Mouse (Mus musculus): ENCODE measurements around the gene Gm10722. TPM values are rescaled to one million over a fixed set of nuclear protein-coding genes. Genes with fewer than 3 reads are reported as not detected.
"Not testable (repeated sequence)": the region's sequence is repeated elsewhere in the genome, so short reads cannot be mapped to it uniquely, and the experiment has no call there.

Gene Gm10722
- polyA plus RNA-seq, 1 experiment from 2014 or later: not detected

DNA sequence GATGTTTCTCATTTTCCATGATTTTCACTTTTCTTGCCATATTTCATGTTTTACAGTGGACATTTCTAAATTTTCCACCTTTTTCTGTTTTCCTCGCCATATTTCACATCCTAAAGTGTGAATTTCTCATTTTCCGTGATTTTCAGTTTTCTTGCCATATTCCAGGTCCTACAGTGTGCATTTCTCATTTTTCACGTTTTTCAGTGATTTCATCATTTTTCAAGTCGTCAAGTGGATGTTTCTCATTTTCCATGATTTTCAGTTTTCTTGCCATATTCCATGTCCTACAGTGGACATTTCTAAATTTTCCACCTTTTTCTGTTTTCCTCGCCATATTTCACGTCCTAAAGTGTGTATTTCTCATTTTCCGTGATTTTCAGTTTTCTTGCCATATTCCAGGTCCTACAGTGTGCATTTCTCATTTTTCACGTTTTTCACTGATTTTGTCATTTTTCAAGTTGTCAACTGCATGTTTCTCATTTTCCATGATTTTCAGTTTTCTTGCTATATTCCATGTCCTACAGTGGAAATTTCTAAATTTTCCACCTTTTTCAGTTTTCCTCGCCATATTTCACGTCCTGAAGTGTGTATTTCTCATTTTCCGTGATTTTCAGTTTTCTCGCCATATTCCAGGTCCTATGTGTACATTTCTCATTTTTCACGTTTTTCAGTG is 22.7 kb downstream of the Gm10722 start, which contains the start of gene Gm10718:
TSS of gene Gm10718 (plus strand) at position 236 of the 673 bp plus-strand sequence.
- not testable (repeated sequence) for H3K36me3 ChIP-seq (ENCODE audit: control insufficient read depth, insufficient read depth, low read length); H3K4me2 ChIP-seq (ENCODE audit: low read depth, low read length, severe bottlenecking); H3K27ac ChIP-seq (ENCODE audit: low read depth, low read length); DNase-seq (ENCODE audit: low spot score); H3K4me1 ChIP-seq (replicated peaks; ENCODE audit: control insufficient read depth, insufficient read depth, low read length); H3K4me3 ChIP-seq (ENCODE audit: low read depth, low read length); ATAC-seq (replicated peaks; ENCODE audit: low FRiP score); H3K9ac ChIP-seq (ENCODE audit: low read length); H3K9me3 ChIP-seq (ENCODE audit: control insufficient read depth, low read length); H3K27me3 ChIP-seq (ENCODE audit: control insufficient read depth, insufficient read depth, low read length)
- WGBS: 71% methylated on average over 9 of the region's 13 CpGs

DNA sequence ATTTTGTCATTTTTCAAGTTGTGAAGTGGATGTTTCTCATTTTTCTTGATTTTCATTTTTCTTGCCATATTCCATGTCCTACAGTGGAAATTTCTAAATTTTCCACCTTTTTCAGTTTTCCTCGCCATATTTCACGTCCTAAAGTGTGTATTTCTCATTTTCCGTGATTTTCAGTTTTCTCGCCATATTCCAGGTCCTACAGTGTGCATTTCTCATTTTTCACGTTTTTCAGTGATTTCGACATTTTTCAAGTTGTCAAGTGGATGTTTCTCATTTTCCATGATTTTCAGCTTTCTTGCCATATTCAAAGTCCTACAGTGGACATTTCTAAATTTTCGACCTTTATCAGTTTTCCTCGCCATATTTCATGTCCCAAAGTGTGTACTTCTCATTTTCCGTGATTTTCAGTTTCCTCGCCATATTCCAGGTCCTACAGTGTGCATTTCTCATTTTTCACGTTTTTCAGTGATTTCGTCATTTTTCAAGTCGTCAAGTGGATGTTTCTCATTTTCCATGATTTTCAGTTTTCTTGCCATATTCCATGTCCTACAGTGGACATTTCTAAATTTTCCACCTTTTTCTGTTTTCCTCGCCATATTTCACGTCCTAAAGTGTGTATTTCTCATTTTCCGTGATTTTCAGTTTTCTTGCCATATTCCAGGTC is 23.4 kb downstream of the Gm10722 start:
- H3K27me3 ChIP-seq (ENCODE audit: control insufficient read depth, insufficient read depth, low read length); H3K36me3 ChIP-seq (ENCODE audit: control insufficient read depth, insufficient read depth, low read length); ATAC-seq (replicated peaks; ENCODE audit: low FRiP score); H3K4me3 ChIP-seq (ENCODE audit: low read depth, low read length); H3K27ac ChIP-seq (ENCODE audit: low read depth, low read length); H3K9ac ChIP-seq (ENCODE audit: low read length); H3K4me2 ChIP-seq (ENCODE audit: low read depth, low read length, severe bottlenecking); DNase-seq (ENCODE audit: low spot score); H3K4me1 ChIP-seq (replicated peaks; ENCODE audit: control insufficient read depth, insufficient read depth, low read length); H3K9me3 ChIP-seq (ENCODE audit: control insufficient read depth, low read length): not testable (repeated sequence)
- WGBS: 64% methylated on average over 15 of the region's 16 CpGs

DNA sequence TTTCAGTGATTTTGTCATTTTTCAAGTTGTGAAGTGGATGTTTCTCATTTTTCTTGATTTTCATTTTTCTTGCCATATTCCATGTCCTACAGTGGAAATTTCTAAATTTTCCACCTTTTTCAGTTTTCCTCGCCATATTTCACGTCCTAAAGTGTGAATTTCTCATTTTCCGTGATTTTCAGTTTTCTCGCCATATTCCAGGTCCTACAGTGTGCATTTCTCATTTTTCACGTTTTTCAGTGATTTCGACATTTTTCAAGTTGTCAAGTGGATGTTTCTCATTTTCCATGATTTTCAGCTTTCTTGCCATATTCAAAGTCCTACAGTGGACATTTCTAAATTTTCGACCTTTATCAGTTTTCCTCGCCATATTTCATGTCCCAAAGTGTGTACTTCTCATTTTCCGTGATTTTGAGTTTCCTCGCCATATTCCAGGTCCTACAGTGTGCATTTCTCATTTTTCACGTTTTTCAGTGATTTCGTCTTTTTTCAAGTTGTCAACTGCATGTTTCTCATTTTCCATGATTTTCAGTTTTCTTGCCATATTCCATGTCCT is 24.3 kb downstream of the Gm10722 start, which contains the start of gene Gm10717:
TSS of gene Gm10717 (plus strand) at position 506 of the 556 bp plus-strand sequence.
- H3K36me3 ChIP-seq (ENCODE audit: control insufficient read depth, insufficient read depth, low read length); ATAC-seq (replicated peaks; ENCODE audit: low FRiP score); H3K9me3 ChIP-seq (ENCODE audit: control insufficient read depth, low read length); H3K27ac ChIP-seq (ENCODE audit: low read depth, low read length); H3K4me1 ChIP-seq (replicated peaks; ENCODE audit: control insufficient read depth, insufficient read depth, low read length); H3K27me3 ChIP-seq (ENCODE audit: control insufficient read depth, insufficient read depth, low read length); DNase-seq (ENCODE audit: low spot score); H3K9ac ChIP-seq (ENCODE audit: low read length); H3K4me3 ChIP-seq (ENCODE audit: low read depth, low read length); H3K4me2 ChIP-seq (ENCODE audit: low read depth, low read length, severe bottlenecking): not testable (repeated sequence)
- WGBS: 68% methylated on average over 12 of the region's 12 CpGs

DNA sequence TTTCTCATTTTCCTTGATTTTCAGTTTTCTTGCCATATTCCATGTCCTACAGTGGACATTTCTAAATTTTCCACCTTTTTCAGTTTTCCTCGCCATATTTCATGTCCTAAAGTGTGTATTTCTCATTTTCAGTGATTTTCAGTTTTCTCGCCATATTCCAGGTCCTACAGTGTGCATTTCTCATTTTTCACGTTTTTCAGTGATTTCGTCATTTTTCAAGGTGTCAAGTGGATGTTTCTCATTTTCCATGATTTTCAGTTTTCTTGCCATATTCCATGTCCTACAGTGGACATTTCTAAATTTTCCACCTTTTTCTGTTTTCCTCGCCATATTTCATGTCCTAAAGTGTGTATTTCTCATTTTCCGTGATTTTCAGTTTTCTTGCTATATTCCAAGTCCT is 24.9 kb downstream of the Gm10722 start:
- not testable (repeated sequence) for H3K36me3 ChIP-seq (ENCODE audit: control insufficient read depth, insufficient read depth, low read length); H3K9ac ChIP-seq (ENCODE audit: low read length); DNase-seq (ENCODE audit: low spot score); H3K27ac ChIP-seq (ENCODE audit: low read depth, low read length); H3K4me3 ChIP-seq (ENCODE audit: low read depth, low read length); ATAC-seq (replicated peaks; ENCODE audit: low FRiP score); H3K4me1 ChIP-seq (replicated peaks; ENCODE audit: control insufficient read depth, insufficient read depth, low read length); H3K9me3 ChIP-seq (ENCODE audit: control insufficient read depth, low read length); H3K27me3 ChIP-seq (ENCODE audit: control insufficient read depth, insufficient read depth, low read length); H3K4me2 ChIP-seq (ENCODE audit: low read depth, low read length, severe bottlenecking)
- 68% methylated on average over 4 of the region's 6 CpGs for WGBS

DNA sequence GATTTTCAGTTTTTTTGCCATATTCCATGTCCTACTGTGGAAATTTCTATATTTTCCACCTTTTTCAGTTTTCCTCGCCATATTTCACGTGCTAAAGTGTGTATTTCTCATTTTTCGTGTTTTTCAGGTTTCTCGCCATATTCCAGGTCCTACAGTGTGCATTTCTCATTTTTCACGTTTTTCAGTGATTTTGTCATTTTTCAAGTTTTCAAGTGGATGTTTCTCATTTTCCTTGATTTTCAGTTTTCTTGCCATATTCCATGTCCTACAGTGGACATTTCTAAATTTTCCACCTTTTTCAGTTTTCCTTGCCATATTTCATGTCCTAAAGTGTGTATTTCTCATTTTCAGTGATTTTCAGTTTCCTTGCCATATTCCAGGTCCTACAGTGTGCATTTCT is 25.4 kb downstream of the Gm10722 start:
- not testable (repeated sequence) for H3K4me2 ChIP-seq (ENCODE audit: low read depth, low read length, severe bottlenecking); H3K9me3 ChIP-seq (ENCODE audit: control insufficient read depth, low read length); DNase-seq (ENCODE audit: low spot score); H3K27me3 ChIP-seq (ENCODE audit: control insufficient read depth, insufficient read depth, low read length); H3K36me3 ChIP-seq (ENCODE audit: control insufficient read depth, insufficient read depth, low read length); H3K4me1 ChIP-seq (replicated peaks; ENCODE audit: control insufficient read depth, insufficient read depth, low read length); H3K9ac ChIP-seq (ENCODE audit: low read length); ATAC-seq (replicated peaks; ENCODE audit: low FRiP score); H3K27ac ChIP-seq (ENCODE audit: low read depth, low read length); H3K4me3 ChIP-seq (ENCODE audit: low read depth, low read length)
- WGBS: 74% methylated on average over 5 of the region's 5 CpGs

DNA sequence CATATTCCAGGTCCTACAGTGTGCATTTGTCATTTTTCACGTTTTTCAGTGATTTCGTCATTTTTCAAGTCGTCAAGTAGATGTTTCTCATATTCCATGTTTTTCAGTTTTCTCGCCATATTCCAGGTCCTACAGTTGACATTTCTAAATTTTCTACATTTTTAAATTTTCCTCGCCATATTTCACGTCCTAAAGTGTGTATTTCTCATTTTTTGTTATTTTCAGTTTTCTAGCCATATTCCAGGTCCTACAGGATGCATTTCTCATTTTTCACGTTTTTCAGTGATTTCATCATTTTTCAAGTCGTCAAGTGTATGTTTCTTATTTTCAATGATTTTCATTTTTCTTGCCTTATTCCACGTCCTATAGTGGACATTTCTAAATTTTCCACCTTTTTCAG is 26.0 kb downstream of the Gm10722 start:
- H3K4me2 ChIP-seq (ENCODE audit: low read depth, low read length, severe bottlenecking); H3K9me3 ChIP-seq (ENCODE audit: control insufficient read depth, low read length); DNase-seq (ENCODE audit: low spot score); ATAC-seq (replicated peaks; ENCODE audit: low FRiP score); H3K36me3 ChIP-seq (ENCODE audit: control insufficient read depth, insufficient read depth, low read length); H3K4me1 ChIP-seq (replicated peaks; ENCODE audit: control insufficient read depth, insufficient read depth, low read length); H3K4me3 ChIP-seq (ENCODE audit: low read depth, low read length); H3K27me3 ChIP-seq (ENCODE audit: control insufficient read depth, insufficient read depth, low read length); H3K9ac ChIP-seq (ENCODE audit: low read length); H3K27ac ChIP-seq (ENCODE audit: low read depth, low read length): not testable (repeated sequence)
- WGBS: 69% methylated on average over 9 of the region's 9 CpGs

DNA sequence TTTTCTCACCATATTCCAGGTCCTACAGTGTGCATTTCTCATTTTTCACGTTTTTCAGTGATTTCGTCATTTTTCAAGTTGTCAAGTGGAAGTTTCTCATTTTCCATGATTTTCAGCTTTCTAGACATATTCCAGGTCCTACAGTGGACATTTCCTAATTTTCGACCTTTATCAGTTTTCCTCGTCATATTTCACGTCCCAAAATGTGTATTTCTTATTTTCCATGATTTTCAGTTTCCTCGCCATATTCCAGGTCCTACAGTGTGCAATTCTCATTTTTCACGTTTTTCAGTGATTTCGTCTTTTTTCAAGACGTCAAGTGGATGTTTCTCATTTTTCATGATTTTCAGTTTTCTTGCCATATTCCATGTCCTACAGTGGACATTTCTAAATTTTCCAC is 26.5 kb downstream of the Gm10722 start:
- H3K36me3 ChIP-seq (ENCODE audit: control insufficient read depth, insufficient read depth, low read length); H3K4me2 ChIP-seq (ENCODE audit: low read depth, low read length, severe bottlenecking); H3K9ac ChIP-seq (ENCODE audit: low read length); H3K27ac ChIP-seq (ENCODE audit: low read depth, low read length); H3K4me3 ChIP-seq (ENCODE audit: low read depth, low read length); H3K4me1 ChIP-seq (replicated peaks; ENCODE audit: control insufficient read depth, insufficient read depth, low read length); H3K27me3 ChIP-seq (ENCODE audit: control insufficient read depth, insufficient read depth, low read length); ATAC-seq (replicated peaks; ENCODE audit: low FRiP score); H3K9me3 ChIP-seq (ENCODE audit: control insufficient read depth, low read length): not testable (repeated sequence)
- peak; percentile 51 for DNase-seq (ENCODE audit: low spot score)
- WGBS: 72% methylated on average over 9 of the region's 9 CpGs

DNA sequence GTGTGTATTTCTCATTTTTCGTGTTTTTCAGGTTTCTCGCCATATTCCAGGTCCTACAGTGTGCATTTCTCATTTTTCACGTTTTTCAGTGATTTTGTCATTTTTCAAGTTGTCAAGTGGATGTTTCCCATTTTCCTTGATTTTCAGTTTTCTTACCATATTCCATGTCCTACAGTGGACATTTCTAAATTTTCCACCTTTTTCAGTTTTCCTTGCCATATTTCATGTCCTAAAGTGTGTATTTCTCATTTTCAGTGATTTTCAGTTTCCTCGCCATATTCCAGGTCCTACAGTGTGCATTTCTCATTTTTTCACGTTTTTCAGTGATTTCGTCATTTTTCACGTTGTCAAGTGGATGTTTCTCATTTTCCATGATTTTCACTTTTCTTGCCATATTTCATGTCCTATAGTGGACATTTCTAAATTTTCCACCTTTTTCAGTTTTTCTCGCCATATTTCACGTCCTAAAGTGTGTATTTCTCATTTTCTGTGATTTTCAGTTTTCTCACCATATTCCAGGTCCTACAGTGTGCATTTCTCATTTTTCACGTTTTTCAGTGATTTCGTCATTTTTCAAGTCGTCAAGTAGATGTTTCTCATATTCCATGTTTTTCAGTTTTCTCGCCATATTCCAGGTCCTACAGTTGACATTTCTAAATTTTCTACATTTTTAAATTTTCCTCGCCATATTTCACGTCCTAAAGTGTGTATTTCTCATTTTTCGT is 28.7 kb downstream of the Gm10722 start:
- not testable (repeated sequence) for H3K9me3 ChIP-seq (ENCODE audit: control insufficient read depth, low read length); H3K4me3 ChIP-seq (ENCODE audit: low read depth, low read length); DNase-seq (ENCODE audit: low spot score); H3K9ac ChIP-seq (ENCODE audit: low read length); H3K36me3 ChIP-seq (ENCODE audit: control insufficient read depth, insufficient read depth, low read length); H3K27ac ChIP-seq (ENCODE audit: low read depth, low read length); H3K27me3 ChIP-seq (ENCODE audit: control insufficient read depth, insufficient read depth, low read length); H3K4me2 ChIP-seq (ENCODE audit: low read depth, low read length, severe bottlenecking); H3K4me1 ChIP-seq (replicated peaks; ENCODE audit: control insufficient read depth, insufficient read depth, low read length); ATAC-seq (replicated peaks; ENCODE audit: low FRiP score)
- 67% methylated on average over 12 of the region's 16 CpGs for WGBS
